Mouse (Mus musculus) neural tube, embryonic 14.5 days (tissue): ENCODE measurements around the gene Tacr1. TPM values are rescaled to one million over a fixed set of nuclear protein-coding genes. Genes with fewer than 3 reads are reported as not detected.
A peak's percentile ranks its signal among the peaks of the same experiment; 100 is the strongest.

Source experiments
- ATAC-seq: fragments of 200-750 bp; cut with Nextera tagmentation; 2 replicates; pipeline ENCODE4 v1.8.0; 2017; ENCODE audit warnings: low read depth, mild to moderate bottlenecking, moderate TSS enrichment, moderate library complexity
- H3K27ac ChIP-seq: fragments of 300-500 bp; sonication (generic); 2 replicates; pipeline ENCODE4 v1.5.1; 2014; ENCODE audit warnings: low read depth, mild to moderate bottlenecking, control low read depth, low read length, moderate library complexity, mixed read lengths
- H3K27me3 ChIP-seq: fragments of 300-500 bp; sonication (generic); 2 replicates; pipeline ENCODE4 v1.6.1; 2014; ENCODE audit warnings: low read length; ENCODE audit not compliant: control insufficient read depth, insufficient read depth
- H3K36me3 ChIP-seq: fragments of 300-500 bp; sonication (generic); 2 replicates; pipeline ENCODE4 v1.6.1; 2014; ENCODE audit warnings: low read length, mixed read lengths; ENCODE audit not compliant: control insufficient read depth, insufficient read depth
- H3K4me1 ChIP-seq: fragments of 300-500 bp; sonication (generic); 2 replicates; pipeline ENCODE4 v1.6.1; 2014; ENCODE audit warnings: low read length; ENCODE audit not compliant: control insufficient read depth, insufficient read depth
- H3K4me2 ChIP-seq: fragments of 300-500 bp; sonication (generic); 2 replicates; pipeline ENCODE4 v1.6.1; 2014; ENCODE audit warnings: mild to moderate bottlenecking, low read depth, low read length, control low read depth
- H3K4me3 ChIP-seq: fragments of 300-500 bp; sonication (generic); 2 replicates; pipeline ENCODE4 v1.5.1; 2014; ENCODE audit warnings: low read depth, low read length, control low read depth, mixed read lengths
- H3K9ac ChIP-seq: fragments of 300-500 bp; sonication (generic); replicated peaks from 2 replicates; pipeline ENCODE4 v1.6.1; 2014; ENCODE audit warnings: low read depth, mild to moderate bottlenecking, control low read depth, low read length, mixed read lengths
- H3K9me3 ChIP-seq: fragments of 300-500 bp; sonication (generic); 2 replicates; pipeline ENCODE4 v1.6.1; 2016; ENCODE audit warnings: low read length; ENCODE audit not compliant: control insufficient read depth
- WGBS: fragments of 180-500 bp; shearing (Covaris S2); extraction: QIAGEN DNeasy Blood & Tissue Kit; methylation state at CpG from one replicate; pipeline ENCODE4 v1.1.7; 2014; 5-methylcytosine and 5-hydroxymethylcytosine counted together
- polyA plus RNA-seq: library from polyadenylated mRNA; unstranded; fragments of >200 nt; fragmentation: Nextera tagmentation; extraction: Ambion mirVana; gene quantifications from 2 replicates; pipeline ENCODE4 v1.2.1, GENCODE M21; 2014

The Tacr1 gene
- polyA plus RNA-seq, 1 experiment from 2014 or later: 6.8 TPM

DNA sequence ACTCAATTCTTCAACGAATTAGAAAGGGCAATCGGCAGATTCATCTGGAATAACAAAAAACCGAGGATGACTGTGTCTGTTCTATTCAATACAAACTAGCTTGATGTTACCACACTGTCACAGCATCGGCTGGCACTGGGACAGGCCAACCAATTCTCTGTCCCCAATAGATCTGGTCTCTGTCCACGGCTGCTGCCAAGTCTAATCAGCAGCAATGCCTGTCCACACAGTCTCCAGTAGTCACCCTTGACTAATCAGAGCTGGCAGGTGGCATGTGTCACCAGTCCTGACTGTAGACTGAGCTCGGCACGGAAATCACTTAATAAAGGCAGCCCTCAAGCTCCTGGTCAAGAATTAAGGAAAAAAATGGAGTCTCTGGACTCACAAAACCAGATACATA lies 187.3 kb downstream of the Tacr1 start:
- Histone ChIP-seq H3K4me3 (no peak overlapping the region), H3K9me3 (no peaks in the 10 kb centered on the region), H3K4me2 (no peak overlapping the region), H3K4me1 (no peaks in the 10 kb centered on the region), H3K27ac (no peak overlapping the region), H3K9ac (no peak overlapping the region), H3K36me3 (no peaks in the 10 kb centered on the region), H3K27me3 (no peaks in the 10 kb centered on the region)
- no peak for ATAC-seq
- 85% methylated on average over 7 of the region's 7 CpGs for WGBS

DNA sequence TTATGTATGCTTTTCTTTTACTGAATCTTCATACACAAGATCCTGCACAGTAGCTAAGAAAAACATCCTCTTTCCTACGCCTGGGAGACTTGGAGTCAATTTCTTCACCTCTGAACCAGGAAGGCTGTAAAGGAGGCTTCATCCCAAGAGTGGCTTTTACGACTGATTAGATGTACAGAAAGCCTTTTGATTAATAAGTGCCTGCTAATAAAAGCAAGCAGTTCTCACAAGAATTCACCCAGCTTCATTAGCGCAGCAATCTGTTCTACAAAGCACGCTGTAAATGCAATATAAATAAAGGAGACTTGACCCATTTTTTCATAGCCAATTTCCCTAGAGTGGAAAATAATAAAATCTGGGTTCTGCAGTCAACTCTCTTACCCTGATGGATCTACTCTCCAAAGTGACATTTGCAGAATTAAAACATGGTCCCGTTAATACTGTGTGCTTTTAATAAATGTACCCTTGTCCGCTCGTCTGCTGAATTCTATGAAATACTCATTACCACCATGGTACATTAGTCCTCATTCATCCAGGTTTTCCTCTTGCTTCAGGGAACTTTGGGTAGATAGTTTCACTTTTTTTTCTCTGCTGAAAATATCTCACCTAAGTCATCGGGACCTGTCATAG lies 193.4 kb downstream of the Tacr1 start:
- Histone ChIP-seq H3K4me1 (peaks cover 3% of the 10 kb centered on the region; the same call in 1 of the 2 replicates), H3K9me3 (no peaks in the 10 kb centered on the region), H3K36me3 (no peaks in the 10 kb centered on the region), H3K4me2 (no peak overlapping the region), H3K27me3 (no peaks in the 10 kb centered on the region), H3K4me3 (no peak overlapping the region), H3K9ac (no peak overlapping the region), H3K27ac (peak overlapping the region; percentile 36; the same call in 1 of the 2 replicates)
- 46% methylated on average over 8 of the region's 8 CpGs for WGBS
- peak; percentile 61; the same call in 1 of the 2 replicates for ATAC-seq

DNA sequence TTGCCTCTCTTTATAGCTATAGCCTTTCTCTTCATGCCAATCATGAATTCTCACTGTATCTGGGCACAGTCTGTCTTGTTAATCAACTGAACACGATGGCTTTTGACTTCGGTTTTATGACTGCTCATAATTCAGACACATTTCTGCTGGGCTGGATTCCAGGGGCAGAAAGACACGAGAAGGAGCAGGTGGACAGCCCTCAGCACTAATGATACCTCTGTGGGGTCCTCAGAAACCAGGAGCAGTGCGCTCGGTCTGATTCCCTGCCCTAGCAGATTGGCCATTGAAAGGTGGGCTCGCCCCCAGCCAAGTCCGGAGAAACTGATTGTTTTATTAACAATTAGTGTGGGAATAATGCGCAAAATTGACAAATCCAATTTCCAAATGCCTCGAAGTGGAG lies 201.1 kb downstream of the Tacr1 start:
- no peak overlapping the region for H3K4me2 ChIP-seq
- ATAC-seq: peak; percentile 56; the same call in 1 of the 2 replicates
- H3K4me1 ChIP-seq: no peaks in the 10 kb centered on the region
- H3K27me3 ChIP-seq: no peaks in the 10 kb centered on the region
- 63% methylated on average over 9 of the region's 9 CpGs for WGBS
- no peaks in the 10 kb centered on the region for H3K36me3 ChIP-seq
- no peak overlapping the region for H3K9ac ChIP-seq
- no peak overlapping the region for H3K4me3 ChIP-seq
- no peak overlapping the region for H3K27ac ChIP-seq
- no peaks in the 10 kb centered on the region for H3K9me3 ChIP-seq

DNA sequence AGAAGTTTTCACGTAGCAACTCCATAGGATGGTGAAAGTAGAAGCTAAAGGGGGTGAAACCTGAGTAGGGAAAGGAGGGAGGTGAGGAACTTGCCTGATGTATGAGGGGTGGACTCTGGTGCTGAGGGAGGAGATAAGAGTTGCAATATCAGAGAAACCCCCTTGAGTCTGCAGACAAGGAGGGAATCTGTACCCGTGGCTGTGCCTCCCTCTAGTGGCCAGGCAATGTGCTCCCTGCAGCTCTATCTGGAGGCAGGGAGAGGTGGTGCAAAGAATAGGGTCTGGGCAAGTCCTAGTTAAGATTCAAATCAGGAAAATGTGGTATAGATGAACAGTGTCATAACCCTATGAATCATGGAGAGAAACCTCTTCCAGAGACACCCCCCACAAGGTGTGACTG lies 201.5 kb downstream of the Tacr1 start:
- Histone ChIP-seq H3K9ac (no peak overlapping the region), H3K4me2 (no peak overlapping the region), H3K4me1 (no peaks in the 10 kb centered on the region), H3K27me3 (no peaks in the 10 kb centered on the region), H3K4me3 (no peak overlapping the region), H3K27ac (no peak overlapping the region), H3K36me3 (no peaks in the 10 kb centered on the region), H3K9me3 (no peaks in the 10 kb centered on the region)
- WGBS: 63% methylated on average over 2 of the region's 2 CpGs
- peak; percentile 63 for ATAC-seq

- H3K9me3 ChIP-seq: no peaks in the 10 kb centered on the region
- no peaks in the 10 kb centered on the region for H3K36me3 ChIP-seq
- no peak for ATAC-seq
- H3K4me3 ChIP-seq: no peak overlapping the region
- H3K9ac ChIP-seq: no peak overlapping the region
- H3K27me3 ChIP-seq: no peaks in the 10 kb centered on the region
- 57% methylated on average over 8 of the region's 8 CpGs for WGBS
- no peak overlapping the region for H3K27ac ChIP-seq
- no peaks in the 10 kb centered on the region for H3K4me1 ChIP-seq
- no peak overlapping the region for H3K4me2 ChIP-seq
Measured at GRCm38 (mm10) chr6:82604791-82605190, 202.7 kb downstream of the Tacr1 start.

DNA sequence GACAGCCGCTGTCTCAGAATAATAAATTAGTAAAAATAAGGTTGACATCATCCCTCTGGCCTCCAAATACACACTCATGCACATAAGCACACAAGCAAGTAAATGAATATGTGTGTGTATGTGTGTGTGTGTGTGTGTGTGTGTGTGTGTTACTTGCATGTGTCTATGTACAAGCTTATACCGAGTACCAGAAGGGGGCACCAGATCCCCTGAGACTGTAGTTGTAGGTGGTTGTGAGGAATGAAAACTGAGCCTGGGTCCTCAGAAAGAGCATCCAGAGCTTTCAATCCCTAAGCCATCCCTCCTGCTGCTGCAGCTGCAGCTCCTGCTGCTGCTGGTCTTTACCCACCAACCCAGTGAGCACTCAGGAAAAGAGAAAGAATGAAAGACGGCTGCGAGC lies 206.6 kb downstream of the Tacr1 start:
- Histone ChIP-seq H3K27ac (no peak overlapping the region), H3K4me1 (no peaks in the 10 kb centered on the region), H3K9ac (no peak overlapping the region), H3K27me3 (no peaks in the 10 kb centered on the region), H3K4me3 (no peak overlapping the region), H3K36me3 (no peaks in the 10 kb centered on the region), H3K4me2 (no peak overlapping the region), H3K9me3 (no peaks in the 10 kb centered on the region)
- ATAC-seq: no peak
- 88% methylated on average over 4 of the region's 4 CpGs for WGBS

DNA sequence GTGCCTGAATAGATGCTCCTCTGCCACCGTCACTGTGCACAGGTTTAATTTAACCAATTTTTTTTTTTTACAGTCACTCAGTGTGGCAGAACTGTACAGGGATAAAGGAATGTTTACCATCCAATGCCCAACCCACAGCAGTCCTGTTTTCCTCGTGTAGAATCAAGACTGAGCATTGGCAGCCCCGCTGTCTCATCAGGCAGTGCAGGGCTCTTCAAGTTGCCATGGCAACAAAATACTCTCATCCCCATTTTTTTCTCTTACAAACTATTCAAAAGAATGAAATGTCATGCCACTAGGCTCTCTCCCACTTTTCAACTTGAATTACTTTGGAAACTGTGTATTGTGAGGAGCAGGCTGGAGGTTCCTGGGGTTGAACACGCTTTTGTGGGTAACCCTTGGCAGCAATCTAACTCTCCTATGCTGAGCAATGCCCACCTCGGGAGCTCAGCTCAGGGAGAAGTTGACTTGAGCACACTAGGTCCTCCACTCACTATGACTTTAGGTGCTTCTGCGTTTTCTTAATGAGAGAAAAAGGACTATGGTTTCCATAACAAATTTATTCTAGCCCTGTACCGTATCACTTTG lies 207.3 kb downstream of the Tacr1 start:
- H3K27ac ChIP-seq: no peak overlapping the region
- WGBS: 54% methylated on average over 7 of the region's 7 CpGs

More for the DNA sequence above, 207.3 kb downstream of the Tacr1 start:
- Histone ChIP-seq H3K4me1 (no peaks in the 10 kb centered on the region), H3K27me3 (no peaks in the 10 kb centered on the region), H3K9me3 (no peaks in the 10 kb centered on the region), H3K4me2 (no peak overlapping the region), H3K9ac (no peak overlapping the region), H3K4me3 (no peak overlapping the region), H3K36me3 (no peaks in the 10 kb centered on the region)
- peak; percentile 48; the same call in 1 of the 2 replicates for ATAC-seq
